Mouse (Mus musculus) kidney, adult 2 months (tissue): Measurements from ENCODE around the gene Rgl2. TPM values are rescaled to one million over a fixed set of nuclear protein-coding genes. Genes with fewer than 3 reads are reported as not detected.
"Not testable (repeated sequence)": the region's sequence is repeated elsewhere in the genome, so short reads cannot be mapped to it uniquely, and the experiment has no call there.

Source experiments
- DNase-seq: peaks from one replicate; pipeline ENCODE4 v3.0.0; 2021
- H3K27ac ChIP-seq: fragments of 200-500 bp; 2 replicates; pipeline ENCODE4 v1.5.1; 2012; ENCODE audit warnings: low read depth, low read length, control low read depth, inconsistent platforms; ENCODE audit not compliant: insufficient read depth
- H3K27me3 ChIP-seq: fragments of 200-500 bp; replicated peaks from 2 replicates; pipeline ENCODE4 v1.6.1; 2012; ENCODE audit warnings: mild to moderate bottlenecking, moderate library complexity, low read length, inconsistent platforms; ENCODE audit not compliant: control insufficient read depth, insufficient read depth
- H3K36me3 ChIP-seq: fragments of 200-500 bp; 2 replicates; pipeline ENCODE4 v1.6.1; 2012; ENCODE audit warnings: mild to moderate bottlenecking, moderate library complexity, low read length, inconsistent platforms; ENCODE audit not compliant: control insufficient read depth, insufficient read depth
- H3K4me1 ChIP-seq: fragments of 200-500 bp; 2 replicates; pipeline ENCODE4 v1.6.1; 2011; ENCODE audit warnings: low read length; ENCODE audit not compliant: control insufficient read depth, insufficient read depth
- H3K4me3 ChIP-seq: fragments of 200-500 bp; 2 replicates; pipeline ENCODE4 v1.5.1; 2011; ENCODE audit warnings: mild to moderate bottlenecking, low read depth, low read length, control low read depth; ENCODE audit not compliant: insufficient read depth
- CTCF ChIP-seq: fragments of 200-500 bp; conservative IDR thresholded peaks from 2 replicates; pipeline ENCODE4 v1.5.1; 2011; ENCODE audit warnings: low read depth, mild to moderate bottlenecking, control low read depth, low read length, moderate library complexity, mixed read lengths; ENCODE audit not compliant: insufficient read depth, insufficient read length
- POLR2A ChIP-seq: fragments of 200-500 bp; IDR thresholded peaks from one replicate; pipeline ENCODE4 v1.6.1; 2011; ENCODE audit warnings: low read depth, low read length, control low read depth
- WGBS: fragments of 180-500 bp; shearing (Covaris S2); methylation state at CpG from one replicate; pipeline ENCODE4 v1.1.7; 2018; 5-methylcytosine and 5-hydroxymethylcytosine counted together
- polyA plus RNA-seq: library from polyadenylated mRNA; depleted of rRNA; stranded (reverse); fragments of >200 nt; gene quantifications from 2 replicates; pipeline ENCODE4 v1.2.3, GENCODE M21; 2012; rRNA removed

The Rgl2 gene
- polyA plus RNA-seq = 61.8 and 78.6 TPM in 2 replicates

- no peaks in the 10 kb centered on the region for H3K36me3 ChIP-seq
- no peaks in the 10 kb centered on the region for H3K27me3 ChIP-seq
- peak within 1 kb of the TSS; percentile 83 for H3K4me3 ChIP-seq
- peak; percentile 94 for DNase-seq
- no peaks in the 10 kb centered on the region for H3K4me1 ChIP-seq
- 1% methylated on average over 77 of the region's 80 CpGs for WGBS
- H3K27ac ChIP-seq = peak within 1 kb of the TSS; percentile 96
- TF ChIP-seq CTCF (0 out of 2 replicates have a peak, but pooled peaks have one; percentile 18), POLR2A (no peak)
Observed at GRCm38 (mm10) chr17:33929371-33930279, at the start of gene Rgl2. Gene Rgl2 (plus strand): TSS chr17:33929543.

DNA sequence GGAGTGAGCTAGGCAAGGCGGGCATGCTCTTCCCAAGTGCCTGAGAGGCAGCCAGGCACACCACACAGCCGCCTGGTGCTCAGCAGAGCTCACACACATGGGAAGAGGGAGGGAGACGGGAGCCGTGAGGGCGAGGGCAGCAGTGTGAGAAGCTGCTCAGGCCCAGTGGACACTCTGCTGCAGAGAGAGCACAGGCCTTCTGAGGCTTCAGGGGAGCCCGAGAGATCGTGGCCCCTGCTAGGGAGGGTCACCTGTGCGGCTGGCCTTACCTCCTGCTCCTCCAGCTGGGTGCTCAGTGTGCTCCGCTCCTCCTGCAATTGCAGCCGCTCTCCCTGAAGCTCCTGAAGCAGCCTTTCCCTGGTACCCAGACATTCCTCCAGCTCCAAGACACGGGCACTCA is 45.0 kb upstream of the Rgl2 start:
- not testable (repeated sequence) for H3K36me3 ChIP-seq, H3K27me3 ChIP-seq, DNase-seq, H3K4me1 ChIP-seq, H3K4me3 ChIP-seq, H3K27ac ChIP-seq
- WGBS = 93% methylated on average over 9 of the region's 11 CpGs

DNA sequence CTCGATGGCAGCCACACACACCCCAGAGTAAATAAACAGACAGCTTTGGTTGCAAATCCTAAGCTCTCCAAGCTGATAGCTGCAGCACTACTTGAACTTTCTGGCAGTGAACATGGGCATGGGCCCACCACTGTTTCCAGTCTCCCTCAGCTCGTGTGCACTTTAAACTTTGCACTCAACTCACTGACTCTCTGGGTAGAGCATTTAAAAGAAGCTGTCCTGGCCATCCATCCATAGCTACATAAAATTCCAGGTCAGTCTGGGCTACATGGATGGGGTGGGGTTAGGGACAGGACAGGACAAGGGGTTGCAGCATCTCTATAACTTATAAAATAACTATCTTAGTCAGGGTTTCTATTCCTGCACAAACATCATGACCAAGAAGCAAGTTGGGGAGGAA is 41.5 kb upstream of the Rgl2 start:
- not testable (repeated sequence) for H3K27me3 ChIP-seq, H3K4me1 ChIP-seq, H3K4me3 ChIP-seq, H3K36me3 ChIP-seq, H3K27ac ChIP-seq
- peak; percentile 56 for DNase-seq
- 39% methylated on average over 2 of the region's 2 CpGs for WGBS

- not testable (repeated sequence) for DNase-seq, H3K27me3 ChIP-seq, H3K4me3 ChIP-seq, H3K4me1 ChIP-seq, H3K36me3 ChIP-seq, H3K27ac ChIP-seq
Observed at GRCm38 (mm10) chr17:33888230-33888629, 41.1 kb upstream of the Rgl2 start.

- H3K4me1 ChIP-seq, H3K36me3 ChIP-seq, H3K27ac ChIP-seq, DNase-seq, H3K27me3 ChIP-seq: not testable (repeated sequence)
- 2% methylated on average over 44 of the region's 44 CpGs for WGBS
- peak overlapping the region; percentile 66 for H3K4me3 ChIP-seq
Observed at GRCm38 (mm10) chr17:33889941-33890532, 39.3 kb upstream of the Rgl2 start.

GRCm38 (mm10) chr17:33890533-33891059 is 38.7 kb upstream of the Rgl2 start, which contains the start of gene Kifc1:
Gene Kifc1 (minus strand): TSS chr17:33890661.
- Histone ChIP-seq H3K4me3 (peak within 1 kb of the TSS; percentile 66), H3K36me3 (no peaks in the 10 kb centered on the region), H3K27me3 (no peaks in the 10 kb centered on the region), H3K4me1 (no peaks in the 10 kb centered on the region), H3K27ac (no peak within 1 kb of the TSS)
- under 1% methylated on average over 49 of the region's 49 CpGs for WGBS
- TF ChIP-seq CTCF (peak; percentile 96; the same call in 1 of the 2 replicates), POLR2A (no peak)
- DNase-seq = peak; percentile 100

GRCm38 (mm10) chr17:33891357-33891756 is 38.0 kb upstream of the Rgl2 start:
- H3K4me1 ChIP-seq = no peaks in the 10 kb centered on the region
- no peak overlapping the region for H3K27ac ChIP-seq
- no peaks in the 10 kb centered on the region for H3K36me3 ChIP-seq
- no peak overlapping the region for H3K4me3 ChIP-seq
- TF ChIP-seq CTCF = no peak
- TF ChIP-seq POLR2A = no peak
- H3K27me3 ChIP-seq = no peaks in the 10 kb centered on the region
- WGBS = 47% methylated on average over 2 of the region's 2 CpGs
- DNase-seq = no peak

DNA sequence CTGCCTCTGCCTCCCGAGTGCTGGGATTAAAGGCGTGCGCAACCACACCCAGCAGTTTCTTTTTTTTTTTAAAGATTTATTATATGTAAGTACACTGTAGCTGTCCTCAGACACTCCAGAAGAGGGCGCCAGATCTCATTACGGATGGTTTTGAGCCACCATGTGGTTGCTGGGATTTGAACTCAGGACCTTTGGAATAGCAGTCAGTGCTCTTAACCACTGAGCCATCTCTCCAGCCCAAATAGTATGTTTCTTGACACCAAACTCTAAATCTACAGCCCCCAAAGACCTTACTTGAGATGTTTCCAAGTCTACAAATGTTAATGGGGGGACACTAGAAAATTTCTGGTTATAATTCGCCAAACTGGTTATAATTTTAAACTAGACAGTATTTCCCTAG is 37.5 kb upstream of the Rgl2 start:
- H3K27ac ChIP-seq, H3K4me1 ChIP-seq, H3K36me3 ChIP-seq, DNase-seq, H3K27me3 ChIP-seq, H3K4me3 ChIP-seq: not testable (repeated sequence)
- 73% methylated on average over 6 of the region's 6 CpGs for WGBS
